Mouse (Mus musculus) bone marrow macrophage, adult 2 months (primary cell): ENCODE results near the gene Ascl3.

Experiments
- CTCF ChIP-seq: IDR thresholded peaks from 2 replicates; pipeline ENCODE4 v1.5.1; 2012; ENCODE audit warnings: low read depth, mild to moderate bottlenecking, low read length, moderate library complexity
- POLR2A ChIP-seq: IDR thresholded peaks from 2 replicates; pipeline ENCODE4 v1.6.1; 2012; ENCODE audit warnings: mild to moderate bottlenecking, low read depth, low read length, borderline replicate concordance

DNA sequence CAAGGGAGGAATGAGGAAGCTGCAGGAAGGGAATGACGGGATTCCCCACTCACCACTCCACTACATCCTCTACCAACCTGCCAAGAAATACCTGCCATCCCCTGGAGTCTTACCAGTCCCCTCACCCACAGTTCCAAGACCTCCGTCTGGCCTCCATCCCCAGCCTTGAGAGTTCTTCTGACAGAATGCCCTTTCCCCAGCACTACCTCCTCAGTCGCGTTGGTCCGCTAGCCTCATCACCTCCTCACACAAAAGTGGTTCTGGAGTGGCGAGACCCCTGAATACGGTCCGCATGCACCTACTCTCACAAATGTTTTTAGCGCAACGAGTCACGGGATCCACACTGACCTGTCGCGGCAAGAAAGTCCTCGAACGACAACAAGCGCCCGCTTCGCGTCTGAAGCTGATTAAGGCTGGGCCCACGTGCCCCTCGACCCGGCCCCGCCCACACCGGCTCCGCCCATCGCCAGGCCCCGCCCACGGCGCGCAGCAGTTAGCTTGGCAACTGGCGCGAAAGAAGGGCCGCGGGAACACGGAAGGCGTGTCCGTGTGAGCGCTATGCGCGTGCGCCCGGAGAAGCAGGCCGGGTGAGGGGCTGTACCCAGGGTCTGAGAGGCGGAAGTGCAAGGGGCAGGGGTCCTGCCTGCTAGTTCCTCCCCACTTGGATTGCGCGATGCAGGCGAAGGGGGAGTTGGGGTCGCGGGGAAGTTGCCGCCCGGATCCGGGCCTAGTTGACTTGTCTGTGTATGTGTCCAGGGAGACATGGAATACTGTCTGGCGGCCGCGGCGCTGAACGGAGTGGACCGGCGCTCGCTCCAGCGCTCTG lies 28.1 kb downstream of the Ascl3 start, which contains the start of the genes St5 and Akip1:
- TF ChIP-seq CTCF = no peak
- no peak; the same call in 1 of the 2 replicates for TF ChIP-seq POLR2A
